Mouse (Mus musculus) lung, postnatal 0 days (tissue): ENCODE measurements at regions not wholly inside any gene's neighbourhood (a gene's known extent, or its start where the extent isn't known, plus 50 kb on each side); places are given as distances from the start of the nearest gene placed in this dataset.

Source experiments
- CTCF ChIP-seq: IDR thresholded peaks from 2 replicates; pipeline ENCODE4 v1.5.1; 2016; ENCODE audit warnings: antibody characterized with exemption, mild to moderate bottlenecking
- EP300 ChIP-seq: IDR thresholded peaks from 2 replicates; pipeline ENCODE4 v1.6.1; 2016; ENCODE audit warnings: antibody characterized with exemption, mild to moderate bottlenecking, control low read depth

GRCm38 (mm10) chr5:41038790-41039189 is 669.2 kb downstream of the Rab28 start:
- TF ChIP-seq EP300 (no peak), CTCF (no peak)
